Mouse (Mus musculus) myocyte (in vitro differentiated cells): ENCODE data around the gene Rpl23.

ENCODE experiments used
- POLR2A ChIP-seq: IDR thresholded peaks from one replicate; pipeline ENCODE4 v1.6.1; 2011; ENCODE audit warnings: low read depth, mild to moderate bottlenecking, control low read depth, moderate library complexity; ENCODE audit not compliant: insufficient read length
- POLR2AphosphoS2 ChIP-seq: IDR thresholded peaks from one replicate; pipeline ENCODE4 v1.6.1; 2011; ENCODE audit warnings: low read depth, control low read depth; ENCODE audit not compliant: insufficient read length
- USF1 ChIP-seq: IDR thresholded peaks from one replicate; pipeline ENCODE4 v1.6.1; 2011; ENCODE audit warnings: low read depth, mild to moderate bottlenecking, control low read depth, moderate library complexity

DNA sequence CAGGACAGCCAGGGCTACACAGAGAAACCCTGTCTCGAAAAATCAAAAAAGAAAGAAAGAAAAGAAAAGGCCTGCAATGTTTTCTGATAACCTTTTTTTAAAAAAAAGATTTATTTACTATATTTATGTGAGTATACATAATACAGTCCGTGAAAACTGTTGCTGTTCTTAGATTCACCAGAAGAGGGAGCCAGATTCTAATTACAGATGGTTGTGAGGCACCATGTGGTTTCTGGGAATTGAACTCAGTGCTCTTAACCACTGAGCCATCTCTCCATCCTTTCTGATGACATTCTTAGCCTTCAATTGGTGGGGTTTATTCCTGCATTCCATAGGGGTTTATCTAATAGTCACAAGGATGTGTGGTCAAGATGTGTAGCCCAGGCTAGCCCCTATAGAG is 10.9 kb upstream of the Rpl23 start:
- no peak for TF ChIP-seq POLR2A
- TF ChIP-seq POLR2AphosphoS2: no peak
- TF ChIP-seq USF1: peak; percentile 44
